Mouse (Mus musculus) heart, embryonic 11.5 days (tissue): ENCODE measurements around the gene Acer3. TPM values are rescaled to one million over a fixed set of nuclear protein-coding genes. Genes with fewer than 3 reads are reported as not detected.
"Not testable (repeated sequence)": the region's sequence is repeated elsewhere in the genome, so short reads cannot be mapped to it uniquely, and the experiment has no call there.

ENCODE experiments used
- ATAC-seq: fragments of 200-750 bp; cut with Nextera tagmentation; replicated peaks from 2 replicates; pipeline ENCODE4 v1.8.0; 2017; ENCODE audit warnings: moderate library complexity; ENCODE audit not compliant: insufficient number of reproducible peaks, low FRiP score, low TSS enrichment
- H3K27ac ChIP-seq: fragments of 300-500 bp; sonication (generic); 2 replicates; pipeline ENCODE4 v1.5.1; 2014; ENCODE audit warnings: mild to moderate bottlenecking, low read depth, low read length
- H3K27me3 ChIP-seq: fragments of 300-500 bp; sonication (generic); 2 replicates; pipeline ENCODE4 v1.6.1; 2014; ENCODE audit warnings: mild to moderate bottlenecking, low read length, mixed read lengths; ENCODE audit not compliant: control insufficient read depth, insufficient read depth
- H3K36me3 ChIP-seq: fragments of 300-500 bp; sonication (generic); 2 replicates; pipeline ENCODE4 v1.6.1; 2014; ENCODE audit warnings: mild to moderate bottlenecking, low read length, moderate library complexity, mixed read lengths; ENCODE audit not compliant: control insufficient read depth, insufficient read depth
- H3K4me1 ChIP-seq: fragments of 300-500 bp; sonication (generic); 2 replicates; pipeline ENCODE4 v1.6.1; 2014; ENCODE audit warnings: low read length; ENCODE audit not compliant: control insufficient read depth, insufficient read depth
- H3K4me2 ChIP-seq: fragments of 300-500 bp; sonication (generic); 2 replicates; pipeline ENCODE4 v1.6.1; 2014; ENCODE audit warnings: mild to moderate bottlenecking, moderate library complexity
- H3K4me3 ChIP-seq: fragments of 300-500 bp; sonication (generic); 2 replicates; pipeline ENCODE4 v1.5.1; 2014; ENCODE audit warnings: low read depth, low read length
- H3K9ac ChIP-seq: fragments of 300-500 bp; sonication (generic); 2 replicates; pipeline ENCODE4 v1.6.1; 2014; ENCODE audit warnings: mild to moderate bottlenecking, low read depth, low read length, moderate library complexity
- H3K9me3 ChIP-seq: fragments of 300-500 bp; sonication (generic); replicated peaks from 2 replicates; pipeline ENCODE4 v1.6.1; 2016; ENCODE audit warnings: low read length; ENCODE audit not compliant: control insufficient read depth
- whole genome bisulfite sequencing: fragments of 180-500 bp; shearing (Covaris S2); extraction: QIAGEN DNeasy Blood & Tissue Kit; methylation state at CpG from one replicate; pipeline ENCODE4 v1.1.7; 2014; ENCODE audit not compliant: insufficient replicate concordance; 5-methylcytosine and 5-hydroxymethylcytosine counted together
- polyA plus RNA-seq: library from polyadenylated mRNA; unstranded; fragments of >200 nt; fragmentation: Nextera tagmentation; extraction: Ambion mirVana; gene quantifications from 2 replicates; pipeline ENCODE4 v1.2.1, GENCODE M21; 2014

Gene Acer3
- polyA plus RNA-seq, 1 experiment from 2014 or later: 23.8 TPM

DNA sequence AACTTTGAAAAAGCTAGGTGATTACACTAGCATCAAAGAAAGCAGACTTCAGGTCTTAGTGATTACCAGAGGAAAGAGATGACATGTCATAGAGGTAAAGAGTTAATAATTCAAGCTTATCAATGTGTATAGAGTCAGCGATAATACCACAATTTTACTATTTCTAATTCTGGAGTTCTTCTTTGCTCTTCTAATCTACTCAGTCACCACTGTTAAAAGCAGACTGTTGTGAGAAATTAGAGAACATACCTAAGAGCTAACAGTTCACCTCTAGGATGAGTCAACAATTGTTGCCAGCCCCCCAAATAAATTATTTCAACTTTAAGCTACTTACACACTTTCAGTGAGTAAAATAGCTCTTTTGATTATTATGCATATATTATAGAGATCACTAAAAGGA is 28.1 kb downstream of the Acer3 start:
- Histone ChIP-seq H3K4me1 (no peaks in the 10 kb centered on the region), H3K4me2 (no peak overlapping the region), H3K27me3 (no peaks in the 10 kb centered on the region), H3K4me3 (no peak overlapping the region), H3K27ac (no peak overlapping the region), H3K36me3 (no peaks in the 10 kb centered on the region), H3K9ac (no peak overlapping the region), H3K9me3 (no peaks in the 10 kb centered on the region)
- ATAC-seq: no peak
- WGBS: 86% methylated on average over 1 of the region's 1 CpGs

DNA sequence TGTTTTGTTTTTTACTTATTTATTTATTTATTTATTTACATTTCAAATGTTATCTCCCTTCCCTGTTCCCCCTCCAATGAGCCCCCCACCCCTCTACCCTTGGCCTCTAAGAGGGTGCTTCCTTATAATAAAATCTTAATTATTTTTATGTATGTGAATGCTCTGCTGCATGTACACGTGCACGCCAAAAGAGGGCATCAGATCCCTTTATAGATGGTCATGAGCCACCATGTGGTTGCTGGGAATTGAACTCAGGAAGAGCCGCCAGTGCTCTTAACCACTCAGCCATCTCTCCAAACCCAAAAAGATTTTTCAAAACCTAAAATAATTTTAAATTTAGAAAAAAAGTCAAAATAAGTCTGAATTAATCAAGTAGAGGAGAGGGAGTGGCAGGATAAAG is 31.4 kb downstream of the Acer3 start:
- no peaks in the 10 kb centered on the region for H3K27me3 ChIP-seq
- 37% methylated on average over 3 of the region's 3 CpGs for WGBS

DNA sequence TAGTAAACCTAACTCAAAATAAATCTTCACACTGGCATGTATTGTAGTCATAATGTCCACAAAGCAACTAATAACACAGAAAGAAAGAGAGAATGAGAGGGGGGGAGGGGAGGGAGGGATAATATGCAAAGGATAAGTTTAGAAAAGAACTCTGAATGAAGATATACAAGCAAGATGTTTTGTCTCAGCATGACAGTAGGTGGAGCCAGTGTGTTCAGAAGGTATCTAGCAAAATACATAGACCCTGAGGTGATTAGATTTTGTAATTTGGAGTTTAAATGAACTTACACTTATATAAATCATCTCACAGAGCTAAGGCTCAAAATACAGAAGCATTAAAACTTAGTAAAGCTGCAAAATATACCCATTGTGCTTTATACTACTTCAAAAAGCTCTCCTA is 44.7 kb downstream of the Acer3 start:
- Histone ChIP-seq H3K4me1 (no peaks in the 10 kb centered on the region), H3K4me3 (no peak overlapping the region), H3K27me3 (no peaks in the 10 kb centered on the region), H3K36me3 (no peaks in the 10 kb centered on the region), H3K27ac (no peak overlapping the region), H3K9me3 (no peaks in the 10 kb centered on the region), H3K4me2 (no peak overlapping the region), H3K9ac (no peak overlapping the region)
- no peak for ATAC-seq

More for the DNA sequence above, 31.4 kb downstream of the Acer3 start:
- H3K4me1 ChIP-seq: no peaks in the 10 kb centered on the region
- H3K27ac ChIP-seq: no peak overlapping the region
- no peaks in the 10 kb centered on the region for H3K9me3 ChIP-seq
- H3K4me2 ChIP-seq: no peak overlapping the region
- no peak overlapping the region for H3K4me3 ChIP-seq
- no peak overlapping the region for H3K9ac ChIP-seq
- no peaks in the 10 kb centered on the region for H3K36me3 ChIP-seq
- ATAC-seq: no peak

DNA sequence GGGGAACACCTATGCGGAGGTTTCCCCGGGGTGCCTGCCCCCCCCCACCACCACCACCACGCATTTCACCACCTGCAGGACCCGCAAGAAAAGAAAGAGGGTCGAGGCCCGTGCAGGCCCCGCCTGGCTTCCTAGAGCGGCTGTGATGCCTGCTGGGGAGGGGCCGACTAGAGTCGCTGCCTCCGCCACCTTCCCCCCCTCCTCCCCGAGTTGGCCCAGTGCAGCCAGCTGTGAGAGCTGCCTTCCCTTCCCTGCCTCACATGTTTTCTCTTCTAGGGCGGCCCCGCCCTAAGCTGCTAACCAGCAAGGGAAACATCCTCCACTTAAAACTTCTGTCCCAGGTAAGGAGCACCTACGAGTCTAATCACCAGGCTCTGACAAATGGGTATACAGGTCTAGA is 52.8 kb downstream of the Acer3 start:
- H3K4me3 ChIP-seq: peak overlapping the region; percentile 20; the same call in 1 of the 2 replicates
- not testable (repeated sequence) for H3K27me3 ChIP-seq, H3K27ac ChIP-seq, H3K9me3 ChIP-seq, H3K36me3 ChIP-seq, H3K4me1 ChIP-seq, ATAC-seq
- H3K9ac ChIP-seq: peak overlapping the region; percentile 44
- peak overlapping the region; percentile 58 for H3K4me2 ChIP-seq
- 12% methylated on average over 12 of the region's 15 CpGs for WGBS

DNA sequence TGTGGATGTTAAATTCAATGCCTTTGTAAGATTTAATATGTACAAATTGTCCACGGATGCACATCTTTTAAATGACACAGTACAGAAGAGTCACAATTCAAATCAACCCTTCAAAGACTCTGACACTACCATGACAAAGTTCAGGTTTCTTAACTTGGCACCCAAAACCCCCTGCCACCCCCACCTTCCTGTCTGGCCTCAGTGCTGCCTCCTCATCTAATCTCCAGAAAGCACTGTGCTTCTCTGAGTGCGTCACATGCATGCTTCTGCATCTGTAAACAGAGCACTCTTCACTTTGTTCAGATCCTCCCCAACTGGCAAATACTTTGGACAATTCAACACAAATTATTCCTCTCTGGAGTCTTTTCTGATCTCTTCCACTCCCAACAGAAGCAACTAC is 68.5 kb downstream of the Acer3 start:
- H3K4me2 ChIP-seq: no peak overlapping the region
- no peaks in the 10 kb centered on the region for H3K9me3 ChIP-seq
- H3K27ac ChIP-seq: no peak overlapping the region
- H3K27me3 ChIP-seq: no peaks in the 10 kb centered on the region
- no peak overlapping the region for H3K4me3 ChIP-seq
- H3K9ac ChIP-seq: no peak overlapping the region
- no peaks in the 10 kb centered on the region for H3K36me3 ChIP-seq
- ATAC-seq: no peak
- 88% methylated on average over 2 of the region's 2 CpGs for WGBS
- no peaks in the 10 kb centered on the region for H3K4me1 ChIP-seq

DNA sequence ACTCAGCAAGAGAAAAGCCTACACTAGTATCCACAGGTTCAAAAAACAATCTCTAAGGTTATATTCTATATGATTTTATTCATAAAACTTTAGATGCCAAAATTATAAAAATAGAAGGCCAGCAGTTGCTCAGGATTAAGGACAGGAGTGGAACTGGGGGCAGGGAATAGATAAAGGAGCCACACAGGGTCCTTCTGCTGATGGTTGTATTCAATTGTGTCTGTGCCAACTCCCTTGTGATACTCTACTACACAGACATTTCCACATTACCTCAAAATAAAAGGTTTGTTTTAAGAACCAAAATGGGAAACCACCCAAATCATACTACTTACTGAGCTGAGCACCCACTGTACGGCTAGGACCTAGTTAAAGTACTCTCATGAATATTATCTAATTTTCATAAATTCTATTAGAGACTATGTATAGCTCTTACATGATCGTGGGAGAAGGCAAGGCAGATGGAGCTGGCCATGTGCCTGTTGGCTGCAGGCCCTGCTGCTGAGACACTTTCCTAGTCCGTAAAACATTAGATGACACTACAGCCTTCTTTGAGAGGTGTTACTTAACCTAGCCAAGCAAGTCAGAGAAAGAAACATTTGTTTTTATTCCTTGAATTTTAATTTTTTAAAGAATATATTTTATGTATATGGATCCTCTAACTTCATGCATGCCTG is 84.2 kb downstream of the Acer3 start:
- no peak overlapping the region for H3K4me3 ChIP-seq
- 86% methylated on average over 3 of the region's 3 CpGs for WGBS
- ATAC-seq: no peak
- H3K4me1 ChIP-seq: no peaks in the 10 kb centered on the region
- no peak overlapping the region for H3K9ac ChIP-seq
- no peaks in the 10 kb centered on the region for H3K9me3 ChIP-seq
- H3K27ac ChIP-seq: no peak overlapping the region
- no peak overlapping the region for H3K4me2 ChIP-seq
- H3K27me3 ChIP-seq: no peaks in the 10 kb centered on the region
- no peaks in the 10 kb centered on the region for H3K36me3 ChIP-seq

DNA sequence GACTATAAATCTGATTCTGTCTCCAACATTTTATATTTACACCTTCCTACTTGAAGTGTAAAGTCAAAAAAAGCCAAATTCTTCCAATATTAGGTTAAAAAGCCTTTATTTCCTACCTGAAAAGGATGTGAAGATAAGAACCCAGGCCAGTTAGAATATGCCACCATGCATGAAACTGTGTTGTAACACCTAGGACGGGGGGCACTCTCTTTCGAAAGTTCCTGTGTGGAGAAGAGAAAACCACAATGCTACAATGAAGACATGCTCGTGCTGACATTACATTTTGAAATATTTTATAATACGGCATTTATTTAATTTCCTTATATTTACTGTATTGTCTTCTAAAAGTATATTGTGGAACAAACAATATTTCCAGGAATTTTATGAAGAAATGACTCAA is 97.2 kb downstream of the Acer3 start:
- no peak overlapping the region for H3K4me3 ChIP-seq
- ATAC-seq: no peak
- H3K4me2 ChIP-seq: no peak overlapping the region
- no peaks in the 10 kb centered on the region for H3K27me3 ChIP-seq
- no peaks in the 10 kb centered on the region for H3K36me3 ChIP-seq
- no peak overlapping the region for H3K9ac ChIP-seq
- H3K9me3 ChIP-seq: no peaks in the 10 kb centered on the region
- no peak overlapping the region for H3K27ac ChIP-seq
- 89% methylated on average over 4 of the region's 4 CpGs for WGBS
- no peaks in the 10 kb centered on the region for H3K4me1 ChIP-seq

DNA sequence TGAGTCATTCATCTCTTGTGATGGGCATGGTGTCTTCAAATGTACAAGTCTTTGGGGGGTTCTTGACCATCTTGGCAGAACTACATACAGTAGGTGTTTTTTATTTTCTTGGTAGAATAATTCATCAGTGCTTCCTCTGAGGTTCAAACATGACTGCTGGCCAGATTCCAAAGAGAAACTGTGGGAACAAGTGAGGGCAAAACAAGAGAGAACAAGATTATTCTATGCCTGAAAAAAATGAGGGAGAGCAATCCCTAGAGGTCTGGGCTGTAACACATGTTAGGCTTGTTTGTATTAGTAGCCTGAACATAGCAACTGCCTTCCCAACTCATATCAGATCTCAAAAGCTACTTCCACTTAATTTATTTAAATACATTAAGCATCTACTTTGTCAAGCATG is 104.3 kb downstream of the Acer3 start:
- Histone ChIP-seq H3K36me3 (no peaks in the 10 kb centered on the region), H3K9me3 (no peaks in the 10 kb centered on the region), H3K27ac (no peak overlapping the region), H3K27me3 (no peaks in the 10 kb centered on the region), H3K4me1 (no peaks in the 10 kb centered on the region), H3K4me2 (no peak overlapping the region), H3K4me3 (no peak overlapping the region), H3K9ac (no peak overlapping the region)
- no peak for ATAC-seq

DNA sequence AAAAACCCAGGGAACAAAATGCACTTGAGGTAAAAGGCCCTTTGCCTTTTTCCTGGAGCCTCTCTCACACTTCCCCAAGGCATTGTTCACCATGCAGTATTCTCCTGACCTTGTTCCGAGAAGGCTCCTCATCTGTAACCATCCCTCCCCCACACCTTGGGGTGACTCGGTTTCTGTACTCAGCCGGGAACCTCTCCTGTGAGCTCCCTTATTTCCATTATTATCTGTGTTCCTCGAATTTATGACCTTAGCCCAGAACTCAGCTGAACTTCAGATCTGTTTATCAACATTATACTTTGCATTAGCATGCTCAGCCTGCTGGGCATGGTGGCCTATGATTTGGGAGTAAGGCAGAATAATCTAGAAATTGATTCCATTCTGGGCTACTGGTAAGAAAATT is 118.1 kb downstream of the Acer3 start:
- Histone ChIP-seq H3K4me1 (no peaks in the 10 kb centered on the region), H3K9me3 (no peaks in the 10 kb centered on the region), H3K4me3 (no peak overlapping the region), H3K27me3 (0 out of 2 replicates have a peak, but pooled peaks cover 5% of the 10 kb centered on the region), H3K4me2 (no peak overlapping the region), H3K9ac (no peak overlapping the region), H3K36me3 (no peaks in the 10 kb centered on the region), H3K27ac (no peak overlapping the region)
- no peak for ATAC-seq
- 76% methylated on average over 4 of the region's 4 CpGs for WGBS
